Mouse (Mus musculus) midbrain, embryonic 16.5 days (tissue): Measurements from ENCODE around the gene 2700097O09Rik. TPM values are rescaled to one million over a fixed set of nuclear protein-coding genes. Genes with fewer than 3 reads are reported as not detected.

Experiments used
- ATAC-seq: fragments of 200-750 bp; cut with Nextera tagmentation; 2 replicates; pipeline ENCODE4 v1.8.0; 2017; ENCODE audit warnings: moderate TSS enrichment
- H3K27ac ChIP-seq: fragments of 300-500 bp; sonication (generic); 2 replicates; pipeline ENCODE4 v1.5.1; 2014; ENCODE audit warnings: mild to moderate bottlenecking, low read length, mixed read lengths
- H3K27me3 ChIP-seq: fragments of 300-500 bp; sonication (generic); 2 replicates; pipeline ENCODE4 v1.6.1; 2014; ENCODE audit warnings: low read depth, low read length, mixed read lengths; ENCODE audit not compliant: control insufficient read depth, insufficient read depth
- H3K36me3 ChIP-seq: fragments of 300-500 bp; sonication (generic); 2 replicates; pipeline ENCODE4 v1.6.1; 2014; ENCODE audit warnings: mild to moderate bottlenecking, low read length, moderate library complexity, mixed read lengths; ENCODE audit not compliant: control insufficient read depth, insufficient read depth
- H3K4me1 ChIP-seq: fragments of 300-500 bp; sonication (generic); 2 replicates; pipeline ENCODE4 v1.6.1; 2014; ENCODE audit warnings: mild to moderate bottlenecking, low read length, mixed read lengths; ENCODE audit not compliant: control insufficient read depth, insufficient read depth
- H3K4me2 ChIP-seq: fragments of 300-500 bp; sonication (generic); 2 replicates; pipeline ENCODE4 v1.6.1; 2014; ENCODE audit warnings: mild to moderate bottlenecking, low read length, mixed read lengths
- H3K4me3 ChIP-seq: fragments of 300-500 bp; sonication (generic); 2 replicates; pipeline ENCODE4 v1.5.1; 2014; ENCODE audit warnings: low read depth, mild to moderate bottlenecking, low read length, moderate library complexity, mixed read lengths
- H3K9ac ChIP-seq: fragments of 300-500 bp; sonication (generic); 2 replicates; pipeline ENCODE4 v1.6.1; 2014; ENCODE audit warnings: low read depth, low read length, mixed read lengths
- H3K9me3 ChIP-seq: fragments of 300-500 bp; sonication (generic); replicated peaks from 2 replicates; pipeline ENCODE4 v1.6.1; 2014; ENCODE audit warnings: mild to moderate bottlenecking, low read length, mixed read lengths; ENCODE audit not compliant: control insufficient read depth, poor library complexity, severe bottlenecking
- WGBS: fragments of 180-500 bp; shearing (Covaris S2); extraction: QIAGEN DNeasy Blood & Tissue Kit; methylation state at CpG from one replicate; pipeline ENCODE4 v1.1.7; 2014; 5-methylcytosine and 5-hydroxymethylcytosine counted together
- polyA plus RNA-seq: library from polyadenylated mRNA; unstranded; fragments of >200 nt; fragmentation: Nextera tagmentation; extraction: Ambion mirVana; gene quantifications from 2 replicates; pipeline ENCODE4 v1.2.1, GENCODE M21; 2015

Gene 2700097O09Rik
- polyA plus RNA-seq, 1 experiment from 2014 or later, result 32.2 TPM

DNA sequence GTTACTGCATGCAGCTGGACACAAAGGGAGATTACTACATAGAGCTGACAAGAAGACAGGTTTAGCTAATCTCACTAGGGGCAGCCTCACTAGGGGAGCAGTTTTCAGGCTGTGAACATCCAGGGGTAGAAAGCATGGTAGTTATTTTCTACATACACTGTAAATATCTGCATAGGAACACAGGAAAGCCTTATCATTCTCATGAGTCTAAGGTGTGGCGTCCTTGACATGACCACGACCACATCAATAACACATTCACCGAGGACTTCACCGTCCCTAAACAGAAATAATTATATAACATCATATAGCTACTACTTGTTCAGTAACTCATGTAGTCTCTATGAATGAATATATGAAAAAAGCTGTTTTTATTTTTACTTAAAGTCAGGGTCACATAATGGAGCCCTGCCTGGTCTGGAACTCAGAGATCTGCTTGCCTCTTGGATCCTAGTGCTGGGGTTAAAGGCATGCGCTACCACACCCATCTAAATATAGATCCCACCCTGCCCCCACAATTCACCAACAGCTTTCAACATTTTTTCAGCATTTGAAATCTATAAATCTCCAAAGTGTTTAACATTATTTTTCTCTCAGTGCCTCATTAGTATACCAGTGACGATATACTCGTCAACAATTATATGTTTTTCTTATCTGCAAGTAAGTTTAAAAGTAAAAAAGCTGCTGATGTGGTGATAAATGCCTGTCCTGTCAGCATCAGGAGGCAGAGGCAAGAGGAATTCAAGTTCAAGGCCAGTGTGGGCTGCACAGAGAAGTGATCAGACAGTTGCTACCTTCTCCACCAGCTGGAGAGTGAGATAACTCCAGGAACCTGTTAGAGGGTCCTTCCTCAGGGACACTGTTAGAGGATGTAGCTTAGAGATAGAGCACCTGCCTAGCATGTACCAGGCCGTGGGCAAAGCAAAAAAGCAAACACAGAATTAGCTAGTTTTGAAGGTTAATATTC, 28.4 kb downstream of the 2700097O09Rik start:
- no peaks in the 10 kb centered on the region for H3K36me3 ChIP-seq
- 95% methylated on average over 8 of the region's 8 CpGs for WGBS
- no peak overlapping the region for H3K4me2 ChIP-seq
- H3K27ac ChIP-seq, result no peak overlapping the region
- no peaks in the 10 kb centered on the region for H3K9me3 ChIP-seq
- no peak overlapping the region for H3K4me3 ChIP-seq
- H3K4me1 ChIP-seq, result no peaks in the 10 kb centered on the region
- no peak overlapping the region for H3K9ac ChIP-seq
- no peak for ATAC-seq
- H3K27me3 ChIP-seq, result no peaks in the 10 kb centered on the region

GRCm38 (mm10) chr12:55049731-55050353, 30.1 kb downstream of the 2700097O09Rik start:
- Histone ChIP-seq H3K4me1 (no peaks in the 10 kb centered on the region), H3K4me3 (no peak overlapping the region), H3K36me3 (no peaks in the 10 kb centered on the region), H3K4me2 (no peak overlapping the region), H3K27me3 (no peaks in the 10 kb centered on the region), H3K9ac (no peak overlapping the region), H3K9me3 (no peaks in the 10 kb centered on the region), H3K27ac (no peak overlapping the region)
- WGBS, result 96% methylated on average over 8 of the region's 8 CpGs
- ATAC-seq, result no peak

DNA sequence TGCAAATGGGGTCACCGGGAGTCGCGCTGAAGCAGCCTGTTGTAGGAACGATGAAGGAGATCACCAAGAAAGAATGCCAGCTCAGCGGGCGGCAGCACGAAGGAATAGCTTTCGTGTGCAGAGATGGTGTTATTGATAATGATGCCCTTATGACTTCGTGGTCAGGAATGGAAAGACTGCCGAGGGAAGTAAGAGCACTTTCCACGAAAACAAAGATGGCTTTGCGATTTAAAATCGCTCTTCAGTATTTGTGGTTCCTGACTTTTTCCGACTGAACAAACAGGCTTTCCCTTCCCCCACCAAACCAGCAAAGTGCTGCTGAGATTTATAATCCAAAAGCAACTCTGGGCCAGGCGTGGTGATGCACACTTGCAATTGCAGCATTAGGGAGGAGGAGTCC, 38.9 kb downstream of the 2700097O09Rik start:
- Histone ChIP-seq H3K9me3 (no peaks in the 10 kb centered on the region), H3K27me3 (no peaks in the 10 kb centered on the region), H3K4me2 (no peak overlapping the region), H3K4me3 (no peak overlapping the region), H3K9ac (no peak overlapping the region), H3K27ac (no peak overlapping the region), H3K4me1 (no peaks in the 10 kb centered on the region), H3K36me3 (no peaks in the 10 kb centered on the region)
- 86% methylated on average over 15 of the region's 15 CpGs for WGBS
- no peak for ATAC-seq

DNA sequence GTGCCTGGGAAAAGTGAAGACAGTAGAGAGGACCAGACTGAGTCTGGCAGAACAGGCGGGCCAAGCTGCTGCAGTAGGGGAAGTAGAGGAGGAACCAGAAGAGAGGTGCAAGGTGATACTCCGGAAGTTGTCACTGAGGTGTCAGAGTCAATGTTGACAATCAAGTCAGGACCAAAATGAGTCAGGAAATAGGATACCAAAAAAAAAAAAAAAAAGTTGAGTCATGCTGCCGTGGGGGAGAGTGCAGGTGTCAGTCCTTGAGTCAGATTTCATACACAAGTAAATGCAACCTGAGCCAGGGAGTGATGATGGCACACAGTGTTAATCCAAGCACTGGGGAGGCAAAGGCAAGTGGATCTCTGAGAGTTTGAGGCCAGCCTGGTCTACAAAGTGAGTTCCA, 52.8 kb downstream of the 2700097O09Rik start:
- no peak overlapping the region for H3K9ac ChIP-seq
- H3K4me3 ChIP-seq, result no peak overlapping the region
- H3K4me1 ChIP-seq, result no peaks in the 10 kb centered on the region
- no peak for ATAC-seq
- no peak overlapping the region for H3K4me2 ChIP-seq
- H3K9me3 ChIP-seq, result no peaks in the 10 kb centered on the region
- WGBS, result 78% methylated on average over 3 of the region's 3 CpGs
- no peak overlapping the region for H3K27ac ChIP-seq
- no peaks in the 10 kb centered on the region for H3K27me3 ChIP-seq
- no peaks in the 10 kb centered on the region for H3K36me3 ChIP-seq

DNA sequence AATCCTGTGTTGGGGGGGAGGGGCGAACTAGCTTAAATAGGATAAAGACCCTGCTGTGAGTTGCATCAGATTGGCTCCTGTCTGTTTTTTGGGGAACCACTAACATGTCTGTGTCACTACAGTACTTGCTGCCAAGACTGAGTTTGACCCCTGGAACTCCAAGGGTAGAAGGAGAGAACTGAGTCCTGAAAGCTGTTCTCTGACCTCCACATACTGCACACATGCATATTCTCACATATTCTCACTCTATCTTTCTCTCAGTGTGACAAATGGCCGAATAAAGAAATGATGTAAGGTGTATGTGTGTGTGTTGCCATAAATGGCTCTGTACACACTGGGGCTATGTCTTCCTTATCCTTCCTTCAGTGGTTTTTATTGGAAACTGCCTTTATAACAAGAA, 56.6 kb downstream of the 2700097O09Rik start:
- Histone ChIP-seq H3K9ac (no peak overlapping the region), H3K9me3 (no peaks in the 10 kb centered on the region), H3K36me3 (no peaks in the 10 kb centered on the region), H3K4me2 (no peak overlapping the region), H3K4me3 (no peak overlapping the region), H3K27ac (no peak overlapping the region), H3K4me1 (no peaks in the 10 kb centered on the region), H3K27me3 (no peaks in the 10 kb centered on the region)
- 83% methylated on average over 2 of the region's 2 CpGs for WGBS
- ATAC-seq, result no peak

GRCm38 (mm10) chr12:55019421-55019877, 60.5 kb downstream of the 2700097O09Rik start:
- Histone ChIP-seq H3K4me3 (no peak overlapping the region), H3K9me3 (no peaks in the 10 kb centered on the region), H3K27ac (no peak overlapping the region), H3K4me2 (no peak overlapping the region), H3K4me1 (no peaks in the 10 kb centered on the region), H3K9ac (no peak overlapping the region), H3K27me3 (no peaks in the 10 kb centered on the region), H3K36me3 (no peaks in the 10 kb centered on the region)
- 86% methylated on average over 7 of the region's 7 CpGs for WGBS
- ATAC-seq, result no peak

DNA sequence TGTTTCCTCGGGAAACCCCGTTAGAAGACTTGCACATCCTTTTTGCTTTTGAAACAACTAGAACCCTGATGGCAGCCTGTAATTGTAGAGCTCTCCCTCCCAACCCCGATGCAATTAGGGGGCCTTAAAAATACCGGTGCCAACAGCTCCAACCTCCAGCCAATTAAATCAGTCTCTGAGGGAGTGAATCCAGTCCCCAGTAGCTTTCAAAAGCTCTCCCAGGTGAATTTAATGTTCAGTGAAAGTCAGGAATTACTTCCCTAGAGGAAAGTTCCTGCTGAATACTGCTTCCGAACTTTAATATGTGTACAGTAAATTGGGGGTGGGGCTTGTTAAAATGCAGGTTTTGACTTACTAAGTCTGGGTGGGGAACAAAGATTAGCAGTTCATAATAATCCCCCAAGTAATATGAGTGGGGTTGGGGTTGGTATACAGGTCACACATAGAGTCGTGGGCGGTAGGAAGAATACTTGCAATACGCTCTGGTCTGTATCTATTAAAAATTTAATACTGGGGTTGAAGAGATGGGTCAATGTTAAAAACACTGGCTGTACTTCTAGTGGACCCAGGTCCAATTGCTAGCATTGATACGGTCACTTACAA, 62.7 kb downstream of the 2700097O09Rik start:
- H3K27me3 ChIP-seq, result no peaks in the 10 kb centered on the region
- H3K9ac ChIP-seq, result no peak overlapping the region
- no peak overlapping the region for H3K4me3 ChIP-seq
- ATAC-seq, result no peak
- no peak overlapping the region for H3K27ac ChIP-seq
- no peak overlapping the region for H3K4me2 ChIP-seq
- no peaks in the 10 kb centered on the region for H3K4me1 ChIP-seq
- H3K36me3 ChIP-seq, result no peaks in the 10 kb centered on the region
- 62% methylated on average over 9 of the region's 9 CpGs for WGBS
- no peaks in the 10 kb centered on the region for H3K9me3 ChIP-seq

DNA sequence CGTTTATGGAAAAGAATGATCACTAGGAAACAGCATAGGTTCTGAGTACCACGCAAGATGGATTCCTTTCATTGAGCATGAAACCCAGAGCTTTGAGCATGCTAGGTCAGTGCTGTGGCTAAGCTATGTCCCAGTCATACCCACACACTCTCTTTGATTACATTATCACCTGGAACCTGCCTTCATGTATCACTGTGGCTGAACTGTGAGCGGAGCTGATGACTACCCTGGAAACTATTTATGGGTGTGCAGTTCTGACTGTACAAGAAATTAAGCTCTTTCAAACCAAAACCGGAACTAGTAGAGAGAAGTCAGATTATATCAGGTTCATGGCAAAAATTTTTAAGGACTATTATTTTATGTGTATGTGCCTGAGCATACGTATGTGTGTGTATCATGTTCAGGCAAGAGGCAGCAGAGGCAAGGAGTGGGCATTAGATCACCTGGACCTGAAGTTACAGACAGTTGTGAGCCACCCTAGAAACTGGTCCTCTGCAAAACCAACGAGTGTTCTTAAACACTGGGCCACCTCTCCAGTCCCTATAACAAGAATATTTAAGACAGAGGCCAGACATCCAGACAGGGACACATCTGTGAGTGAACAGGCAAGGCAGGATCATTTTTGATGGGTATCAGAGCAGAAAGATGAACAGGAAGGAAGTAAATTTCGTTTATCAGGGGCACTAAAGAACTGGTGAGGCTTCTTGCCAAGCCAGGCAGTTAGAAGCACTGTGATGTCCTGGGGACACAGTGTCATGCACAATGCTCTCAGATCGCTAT, 63.4 kb downstream of the 2700097O09Rik start:
- Histone ChIP-seq H3K4me2 (no peak overlapping the region), H3K36me3 (no peaks in the 10 kb centered on the region), H3K4me3 (no peak overlapping the region), H3K27me3 (no peaks in the 10 kb centered on the region), H3K4me1 (no peaks in the 10 kb centered on the region), H3K27ac (no peak overlapping the region), H3K9me3 (no peaks in the 10 kb centered on the region), H3K9ac (no peak overlapping the region)
- ATAC-seq, result no peak
- WGBS, result 78% methylated on average over 8 of the region's 8 CpGs
